Mouse (Mus musculus): ENCODE data around the gene Higd1a.

The Higd1a gene

DNA sequence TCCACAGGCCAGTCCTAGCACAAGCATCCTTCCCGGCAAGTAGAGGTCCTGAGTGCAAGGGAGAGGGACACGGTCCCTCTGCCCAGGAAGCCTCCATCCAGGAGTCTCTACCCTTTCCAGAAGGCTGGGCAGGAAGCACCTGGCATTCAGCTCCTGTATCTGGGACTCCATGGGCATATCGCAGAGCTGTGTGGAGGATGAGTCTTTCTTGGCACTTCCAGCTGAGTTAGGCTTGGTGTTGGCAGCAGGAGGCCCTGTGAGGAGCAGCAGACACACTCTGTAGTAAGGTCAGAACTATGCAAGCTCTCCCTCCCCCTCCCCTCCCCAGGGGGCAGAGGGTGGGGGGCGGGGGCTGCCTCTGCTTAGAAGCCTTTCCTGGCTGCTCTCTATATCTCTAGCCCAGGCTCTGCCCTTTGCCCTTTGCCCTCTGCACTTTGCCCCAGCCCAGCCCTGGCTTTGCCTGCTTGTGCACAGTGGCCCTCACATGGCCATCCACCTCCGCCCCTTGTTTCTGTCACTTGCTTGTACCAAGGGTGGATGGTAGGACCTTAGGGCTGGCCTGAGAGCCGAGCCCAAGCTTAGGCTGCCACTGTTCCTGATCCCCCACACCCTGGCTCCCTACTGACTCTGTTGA lies 59.2 kb downstream of the Higd1a start:
- in situ Hi-C loops (cut with MboI, MseI) = no loop called here
